14 mouse cellular contexts compared by ENCODE assay signal in genomic region chr12:104213689-104214444, GRCm38 (mm10). TPM values are rescaled to one million over a fixed set of nuclear protein-coding genes. Genes with fewer than 3 reads are reported as not detected.
DNase-seq lines count a peak whose midpoint lies in the region; ATAC-seq and TF ChIP-seq lines count a peak whose summit lies in the region.
"Had no signal": no experiment of that assay in that cellular context is flagged by ENCODE, and none has a peak within 500 bp of the region (broad histone marks: within the 10 kb centered on the region; RNA-seq: fewer than 3 reads in every experiment).

No protein-coding gene starts in this region.

- 60% methylated on average over 2 of the region's 2 CpGs for WGBS in hindbrain, embryonic 12.5 days
- WGBS in hindbrain, embryonic 13.5 days: 53% methylated on average over 2 of the region's 2 CpGs
- 30% methylated on average over 2 of the region's 2 CpGs for WGBS in midbrain, embryonic 13.5 days
- 50% methylated on average over 2 of the region's 2 CpGs for WGBS in cerebellum, adult 2 months

- H3K9me3 ChIP-seq in hindbrain, embryonic 12.5 days (replicated peaks): no peaks in the 10 kb centered on the region
- no peaks in the 10 kb centered on the region for H3K9me3 ChIP-seq in hindbrain, embryonic 13.5 days
- no peaks in the 10 kb centered on the region for H3K9me3 ChIP-seq in midbrain, embryonic 13.5 days
- H3K9me3 ChIP-seq: heart, embryonic 12.5 days; limb, embryonic 15.5 days had no signal

- H3K27ac ChIP-seq in hindbrain, embryonic 12.5 days: no peak overlapping the region
- no peak overlapping the region for H3K27ac ChIP-seq in hindbrain, embryonic 13.5 days
- H3K27ac ChIP-seq in midbrain, embryonic 13.5 days: peak overlapping the region; percentile 8; the same call in 1 of the 2 replicates
- no peak overlapping the region for H3K27ac ChIP-seq in cerebellum, adult 2 months (ENCODE audit: insufficient read depth, low read length)
- H3K27ac ChIP-seq: limb, embryonic 15.5 days had no signal

- no peak overlapping the region for H3K4me2 ChIP-seq in hindbrain, embryonic 12.5 days (replicated peaks)
- no peak overlapping the region for H3K4me2 ChIP-seq in hindbrain, embryonic 13.5 days
- H3K4me2 ChIP-seq in midbrain, embryonic 13.5 days (replicated peaks): no peak overlapping the region
- H3K4me2 ChIP-seq: heart, embryonic 12.5 days; limb, embryonic 15.5 days had no signal

- no peaks in the 10 kb centered on the region for H3K27me3 ChIP-seq in hindbrain, embryonic 12.5 days
- no peaks in the 10 kb centered on the region for H3K27me3 ChIP-seq in hindbrain, embryonic 13.5 days
- no peaks in the 10 kb centered on the region for H3K27me3 ChIP-seq in midbrain, embryonic 13.5 days
- no peaks in the 10 kb centered on the region for H3K27me3 ChIP-seq in cerebellum, adult 2 months (ENCODE audit: control insufficient read depth, insufficient read depth, low read length)
- H3K27me3 ChIP-seq: limb, embryonic 15.5 days had no signal

- no peak for TF ChIP-seq CTCF in cerebellum, adult 2 months (IDR thresholded peaks at IDR 0.05; ENCODE audit: borderline replicate concordance, insufficient read depth, low read depth, low read length)

- no peak overlapping the region for H3K9ac ChIP-seq in hindbrain, embryonic 12.5 days
- no peak overlapping the region for H3K9ac ChIP-seq in hindbrain, embryonic 13.5 days
- H3K9ac ChIP-seq in midbrain, embryonic 13.5 days (replicated peaks): no peak overlapping the region
- H3K9ac ChIP-seq: heart, embryonic 12.5 days; limb, embryonic 15.5 days had no signal

- no peak for TF ChIP-seq POLR2A in cerebellum, adult 2 months (IDR thresholded peaks at IDR 0.05; ENCODE audit: borderline replicate concordance, insufficient read depth, low read length)

- no peak for DNase-seq in cerebellum, adult 2 months
- DNase-seq in adrenal gland, adult 18-20 months (ENCODE audit: low spot score in 2 of 2): no peak
- DNase-seq: kidney, adult 11 months; lung, postnatal 4 days had no signal

- no peak overlapping the region for H3K4me3 ChIP-seq in hindbrain, embryonic 12.5 days
- no peak overlapping the region for H3K4me3 ChIP-seq in hindbrain, embryonic 13.5 days
- no peak overlapping the region for H3K4me3 ChIP-seq in midbrain, embryonic 13.5 days (replicated peaks)
- H3K4me3 ChIP-seq in cerebellum, adult 2 months (replicated peaks; ENCODE audit: insufficient read depth, low read depth, low read length): no peak overlapping the region
- H3K4me3 ChIP-seq: heart, embryonic 12.5 days; limb, embryonic 15.5 days had no signal

- H3K36me3 ChIP-seq in hindbrain, embryonic 12.5 days: no peaks in the 10 kb centered on the region
- no peaks in the 10 kb centered on the region for H3K36me3 ChIP-seq in hindbrain, embryonic 13.5 days
- H3K36me3 ChIP-seq in midbrain, embryonic 13.5 days: no peaks in the 10 kb centered on the region
- H3K36me3 ChIP-seq: heart, embryonic 12.5 days; limb, embryonic 15.5 days had no signal

- peak; percentile 32; the same call in 1 of the 2 replicates for ATAC-seq in hindbrain, embryonic 12.5 days (ENCODE audit: low FRiP score)
- no peak for ATAC-seq in hindbrain, embryonic 13.5 days (ENCODE audit: low FRiP score)
- ATAC-seq in CD4-positive, CD25-positive, alpha-beta regulatory T cell, adult 4 months: peak; percentile 52
- peak; percentile 58 to 71; a peak in 3 of 4 replicates for ATAC-seq in hematopoietic stem cell, adult 5-6 weeks (replicated peaks in 1 of 2; ENCODE audit: insufficient read depth in 1 of 2, low FRiP score in 2 of 2, low TSS enrichment in 1 of 2, low read depth in 1 of 2, poor library complexity in 2 of 2, severe bottlenecking in 2 of 2)
- peak; percentile 77 for ATAC-seq in midbrain, embryonic 13.5 days

- H3K4me1 ChIP-seq in hindbrain, embryonic 12.5 days: no peaks in the 10 kb centered on the region
- H3K4me1 ChIP-seq in hindbrain, embryonic 13.5 days (replicated peaks): peaks cover 7% of the 10 kb centered on the region; the same call in 1 of the 2 replicates
- 0 out of 2 replicates have a peak, but pooled peaks cover 3% of the 10 kb centered on the region for H3K4me1 ChIP-seq in midbrain, embryonic 13.5 days (replicated peaks)
- H3K4me1 ChIP-seq in cerebellum, adult 2 months (ENCODE audit: control insufficient read depth, insufficient read depth, low read length): no peaks in the 10 kb centered on the region
- H3K4me1 ChIP-seq: heart, embryonic 12.5 days; limb, embryonic 15.5 days had no signal

RNA-seq across cellular contexts. Expression of gene Serpina3f, which starts 0.5 kb away (rescaled TPM):
- polyA plus RNA-seq in hindbrain, embryonic 12.5 days (2016; fragmentation: Nextera tagmentation; extraction: Ambion mirVana): 0.14 and 0.34 TPM in 2 replicates
- polyA plus RNA-seq in hindbrain, embryonic 13.5 days (2015; fragmentation: Nextera tagmentation; extraction: Ambion mirVana): 0.26 TPM in 1 of 2 replicates, not detected in the other
- polyA plus RNA-seq in CD4-positive, CD25-positive, alpha-beta regulatory T cell, adult 4 months (2017; shearing (Covaris generic)): 10 to 100 TPM in 1 of 2 experiments, 1 to 10 TPM in 1; 7.0 to 13.5 TPM
- total RNA-seq in hematopoietic stem cell, adult 5-6 weeks (2017): 7.3 and 9.6 TPM in 2 replicates
- 0.07 and 0.13 TPM in 2 replicates for polyA plus RNA-seq in midbrain, embryonic 13.5 days (2015; fragmentation: Nextera tagmentation; extraction: Ambion mirVana)
- 0.11 TPM in 1 of 2 replicates, not detected in the other for polyA plus RNA-seq in cerebellum, adult 2 months (2012; rRNA removed)
- under 1 TPM; 0.48 to 0.60 TPM for total RNA-seq in adrenal gland, adult 18-20 months (2021)
- total RNA-seq: left cerebral cortex, adult 18-20 months had no signal
- polyA plus RNA-seq: cortical plate, adult 2 months; heart, embryonic 12.5 days; limb, embryonic 15.5 days; neural tube, embryonic 11.5 days had no signal

RNA-seq across cellular contexts. Expression of gene Serpina3g, which starts 22.2 kb away (rescaled TPM):
- polyA plus RNA-seq in hindbrain, embryonic 12.5 days (2016; fragmentation: Nextera tagmentation; extraction: Ambion mirVana): 0.40 and 0.61 TPM in 2 replicates
- polyA plus RNA-seq in hindbrain, embryonic 13.5 days (2015; fragmentation: Nextera tagmentation; extraction: Ambion mirVana): 0.97 and 1.4 TPM in 2 replicates
- 100 to 1,000 TPM; 165 to 220 TPM for polyA plus RNA-seq in CD4-positive, CD25-positive, alpha-beta regulatory T cell, adult 4 months (2017; shearing (Covaris generic))
- total RNA-seq in hematopoietic stem cell, adult 5-6 weeks (2017): 197 and 202 TPM in 2 replicates
- polyA plus RNA-seq in midbrain, embryonic 13.5 days (2015; fragmentation: Nextera tagmentation; extraction: Ambion mirVana): 0.26 and 0.36 TPM in 2 replicates
- polyA plus RNA-seq in cerebellum, adult 2 months (2012; rRNA removed): 2.2 and 2.9 TPM in 2 replicates
- total RNA-seq in adrenal gland, adult 18-20 months (2021): 1 to 10 TPM; 4.3 to 4.8 TPM

RNA-seq across cellular contexts. Expression of gene Serpina3i, which starts 49.1 kb away (rescaled TPM):
- 0.23 and 0.25 TPM in 2 replicates for polyA plus RNA-seq in hindbrain, embryonic 12.5 days (2016; fragmentation: Nextera tagmentation; extraction: Ambion mirVana)
- polyA plus RNA-seq in hindbrain, embryonic 13.5 days (2015; fragmentation: Nextera tagmentation; extraction: Ambion mirVana): not detected in 2 replicates
- polyA plus RNA-seq in CD4-positive, CD25-positive, alpha-beta regulatory T cell, adult 4 months (2017; shearing (Covaris generic)): not detected
- total RNA-seq in hematopoietic stem cell, adult 5-6 weeks (2017): 0.10 TPM in 1 of 2 replicates, not detected in the other
- not detected in 2 replicates for polyA plus RNA-seq in midbrain, embryonic 13.5 days (2015; fragmentation: Nextera tagmentation; extraction: Ambion mirVana)
- polyA plus RNA-seq in cerebellum, adult 2 months (2012; rRNA removed): 0.05 TPM in 1 of 2 replicates, not detected in the other
- not detected for total RNA-seq in adrenal gland, adult 18-20 months (2021)
- total RNA-seq: left cerebral cortex, adult 18-20 months had no signal
- polyA plus RNA-seq: cortical plate, adult 2 months had no signal

Comparison
In these comparisons a context has a peak if more than half of its experiments do, and no peak if none do; other contexts are left out.
1. RNA of gene Serpina3g, which starts 22.2 kb away (polyA plus RNA-seq): 165 to 220 TPM in CD4-positive, CD25-positive, alpha-beta regulatory T cell, adult 4 months; 2.2 to 2.9 TPM in cerebellum, adult 2 months, 0.97 to 1.4 TPM in hindbrain, embryonic 13.5 days, 0.40 to 0.61 TPM in hindbrain, embryonic 12.5 days and 0.26 to 0.36 TPM in midbrain, embryonic 13.5 days; every median in the first group is over 10 times any median in the second.